Mouse (Mus musculus) neural tube, embryonic 11.5 days (tissue): ENCODE data around the gene Cd28. TPM values are rescaled to one million over a fixed set of nuclear protein-coding genes. Genes with fewer than 3 reads are reported as not detected.

ENCODE experiments used
- ATAC-seq: fragments of 200-750 bp; cut with Nextera tagmentation; 2 replicates; pipeline ENCODE4 v1.8.0; 2017; ENCODE audit warnings: moderate number of reproducible peaks, mild to moderate bottlenecking, moderate TSS enrichment, moderate library complexity; ENCODE audit not compliant: insufficient read depth, low FRiP score, low TSS enrichment
- DNase-seq: peaks from one replicate; pipeline ENCODE4 v3.0.0-alpha.2; 2015; ENCODE audit warnings: low spot score
- H3K27ac ChIP-seq: fragments of 300-500 bp; sonication (generic); 2 replicates; pipeline ENCODE4 v1.5.1; 2014; ENCODE audit warnings: low read depth, mild to moderate bottlenecking, low read length
- H3K27me3 ChIP-seq: fragments of 300-500 bp; sonication (generic); 2 replicates; pipeline ENCODE4 v1.6.1; 2014; ENCODE audit warnings: mild to moderate bottlenecking, low read length, mixed read lengths; ENCODE audit not compliant: control insufficient read depth, insufficient read depth
- H3K36me3 ChIP-seq: fragments of 300-500 bp; sonication (generic); 2 replicates; pipeline ENCODE4 v1.6.1; 2014; ENCODE audit warnings: mild to moderate bottlenecking, low read length, moderate library complexity, mixed read lengths; ENCODE audit not compliant: control insufficient read depth, insufficient read depth
- H3K4me1 ChIP-seq: fragments of 300-500 bp; sonication (generic); 2 replicates; pipeline ENCODE4 v1.6.1; 2014; ENCODE audit warnings: low read length, mixed read lengths; ENCODE audit not compliant: control insufficient read depth, insufficient read depth
- H3K4me2 ChIP-seq: fragments of 300-500 bp; sonication (generic); 2 replicates; pipeline ENCODE4 v1.6.1; 2014; ENCODE audit warnings: low read depth, mild to moderate bottlenecking, moderate library complexity
- H3K4me3 ChIP-seq: fragments of 300-500 bp; sonication (generic); 2 replicates; pipeline ENCODE4 v1.5.1; 2014; ENCODE audit warnings: low read depth, low read length
- H3K9ac ChIP-seq: fragments of 300-500 bp; sonication (generic); 2 replicates; pipeline ENCODE4 v1.6.1; 2014; ENCODE audit warnings: mild to moderate bottlenecking, low read length
- H3K9me3 ChIP-seq: fragments of 300-500 bp; sonication (generic); 2 replicates; pipeline ENCODE4 v1.6.1; 2016; ENCODE audit warnings: low read length; ENCODE audit not compliant: control insufficient read depth
- WGBS: fragments of 180-500 bp; shearing (Covaris S2); extraction: QIAGEN DNeasy Blood & Tissue Kit; methylation state at CpG from one replicate; pipeline ENCODE4 v1.1.7; 2014; 5-methylcytosine and 5-hydroxymethylcytosine counted together
- polyA plus RNA-seq: library from polyadenylated mRNA; unstranded; fragments of >200 nt; fragmentation: Nextera tagmentation; extraction: Ambion mirVana; gene quantifications from 2 replicates; pipeline ENCODE4 v1.2.1, GENCODE M21; 2014

Cd28 gene
- polyA plus RNA-seq, 1 experiment from 2014 or later = 0.15 TPM

- ATAC-seq = no peak
- no peak overlapping the region for H3K27ac ChIP-seq
- DNase-seq = no peak
- no peaks in the 10 kb centered on the region for H3K36me3 ChIP-seq
- H3K27me3 ChIP-seq = no peaks in the 10 kb centered on the region
- no peak overlapping the region for H3K4me2 ChIP-seq
- WGBS = 89% methylated on average over 4 of the region's 4 CpGs
- no peaks in the 10 kb centered on the region for H3K4me1 ChIP-seq
- no peak overlapping the region for H3K9ac ChIP-seq
- no peak overlapping the region for H3K4me3 ChIP-seq
- no peaks in the 10 kb centered on the region for H3K9me3 ChIP-seq
Observed at GRCm38 (mm10) chr1:60776166-60776565, 59.6 kb downstream of the Cd28 start.

GRCm38 (mm10) chr1:60776906-60777305, 60.3 kb downstream of the Cd28 start:
- H3K9ac ChIP-seq = no peak overlapping the region
- H3K4me2 ChIP-seq = no peak overlapping the region
- H3K9me3 ChIP-seq = no peaks in the 10 kb centered on the region
- H3K36me3 ChIP-seq = no peaks in the 10 kb centered on the region
- H3K27ac ChIP-seq = no peak overlapping the region
- WGBS = 85% methylated on average over 3 of the region's 3 CpGs
- no peak for ATAC-seq
- no peak overlapping the region for H3K4me3 ChIP-seq
- H3K27me3 ChIP-seq = no peaks in the 10 kb centered on the region
- H3K4me1 ChIP-seq = no peaks in the 10 kb centered on the region
- no peak for DNase-seq

- Histone ChIP-seq H3K9ac (no peak overlapping the region), H3K4me3 (no peak overlapping the region), H3K9me3 (no peaks in the 10 kb centered on the region), H3K27ac (no peak overlapping the region), H3K4me1 (no peaks in the 10 kb centered on the region), H3K27me3 (no peaks in the 10 kb centered on the region), H3K4me2 (no peak overlapping the region), H3K36me3 (no peaks in the 10 kb centered on the region)
- DNase-seq = no peak
- no peak for ATAC-seq
- WGBS = 66% methylated on average over 8 of the region's 8 CpGs
Observed at GRCm38 (mm10) chr1:60778465-60779115, 62.0 kb downstream of the Cd28 start.

GRCm38 (mm10) chr1:60779176-60779575, 62.6 kb downstream of the Cd28 start:
- 88% methylated on average over 2 of the region's 2 CpGs for WGBS
- Histone ChIP-seq H3K9ac (no peak overlapping the region), H3K4me2 (no peak overlapping the region), H3K9me3 (no peaks in the 10 kb centered on the region), H3K27ac (no peak overlapping the region), H3K4me1 (no peaks in the 10 kb centered on the region), H3K4me3 (no peak overlapping the region), H3K36me3 (no peaks in the 10 kb centered on the region), H3K27me3 (no peaks in the 10 kb centered on the region)
- DNase-seq = no peak
- no peak for ATAC-seq

- H3K4me2 ChIP-seq = no peak overlapping the region
- H3K9ac ChIP-seq = no peak overlapping the region
- H3K4me3 ChIP-seq = no peak overlapping the region
- H3K9me3 ChIP-seq = no peaks in the 10 kb centered on the region
- no peak overlapping the region for H3K27ac ChIP-seq
- no peaks in the 10 kb centered on the region for H3K4me1 ChIP-seq
- DNase-seq (no peak), ATAC-seq (no peak)
- H3K36me3 ChIP-seq = no peaks in the 10 kb centered on the region
- WGBS = 83% methylated on average over 4 of the region's 4 CpGs
- no peaks in the 10 kb centered on the region for H3K27me3 ChIP-seq
Observed at GRCm38 (mm10) chr1:60781666-60782065, 65.1 kb downstream of the Cd28 start.

- no peaks in the 10 kb centered on the region for H3K27me3 ChIP-seq
- H3K9me3 ChIP-seq = no peaks in the 10 kb centered on the region
- DNase-seq = no peak
- no peak overlapping the region for H3K4me2 ChIP-seq
- H3K4me3 ChIP-seq = no peak overlapping the region
- no peak overlapping the region for H3K27ac ChIP-seq
- H3K9ac ChIP-seq = no peak overlapping the region
- H3K4me1 ChIP-seq = no peaks in the 10 kb centered on the region
- no peak for ATAC-seq
- no peaks in the 10 kb centered on the region for H3K36me3 ChIP-seq
Observed at GRCm38 (mm10) chr1:60793717-60794116, 77.1 kb downstream of the Cd28 start.

- no peaks in the 10 kb centered on the region for H3K27me3 ChIP-seq
- no peak overlapping the region for H3K4me3 ChIP-seq
- no peak overlapping the region for H3K4me2 ChIP-seq
- no peak for DNase-seq
- no peak for ATAC-seq
- 80% methylated on average over 3 of the region's 3 CpGs for WGBS
- no peaks in the 10 kb centered on the region for H3K4me1 ChIP-seq
- H3K9me3 ChIP-seq = no peaks in the 10 kb centered on the region
- no peaks in the 10 kb centered on the region for H3K36me3 ChIP-seq
- H3K9ac ChIP-seq = no peak overlapping the region
- no peak overlapping the region for H3K27ac ChIP-seq
Observed at GRCm38 (mm10) chr1:60795677-60796205, 79.1 kb downstream of the Cd28 start.

- no peak overlapping the region for H3K27ac ChIP-seq
- no peaks in the 10 kb centered on the region for H3K9me3 ChIP-seq
- H3K4me3 ChIP-seq = no peak overlapping the region
- ATAC-seq (no peak), DNase-seq (no peak)
- H3K4me1 ChIP-seq = no peaks in the 10 kb centered on the region
- H3K4me2 ChIP-seq = no peak overlapping the region
- no peaks in the 10 kb centered on the region for H3K27me3 ChIP-seq
- 90% methylated on average over 1 of the region's 1 CpGs for WGBS
- H3K9ac ChIP-seq = no peak overlapping the region
- H3K36me3 ChIP-seq = no peaks in the 10 kb centered on the region
Observed at GRCm38 (mm10) chr1:60799795-60800345, 83.3 kb downstream of the Cd28 start.

GRCm38 (mm10) chr1:60801210-60801671, 84.6 kb downstream of the Cd28 start:
- Histone ChIP-seq H3K36me3 (no peaks in the 10 kb centered on the region), H3K9ac (no peak overlapping the region), H3K4me3 (no peak overlapping the region), H3K27ac (no peak overlapping the region), H3K4me2 (no peak overlapping the region), H3K4me1 (no peaks in the 10 kb centered on the region), H3K27me3 (no peaks in the 10 kb centered on the region), H3K9me3 (no peaks in the 10 kb centered on the region)
- DNase-seq (no peak), ATAC-seq (no peak)
- WGBS = 85% methylated on average over 4 of the region's 4 CpGs
